Mouse (Mus musculus) adipose tissue, adult 10 weeks (tissue): ENCODE measurements around the gene Csf3. TPM values are rescaled to one million over a fixed set of nuclear protein-coding genes. Genes with fewer than 3 reads are reported as not detected.

Source experiments
- polyA plus RNA-seq: library from polyadenylated mRNA; stranded (reverse); fragments of 350-450 nt; fragmentation: Illumina TruSeq; extraction: RNeasy Lipid Tissue Mini Kit (QIAGEN cat#74804); gene quantifications from one replicate; pipeline ENCODE4 v1.2.3, GENCODE M21; 2014; ENCODE audit warnings: low read depth, low replicate concordance

Gene Csf3
- polyA plus RNA-seq, result 0.79 TPM

GRCm38 (mm10) chr11:98701213-98701670 lies at the start of gene Csf3:
Gene Csf3, plus strand, starts transcription at chr11:98701263.

GRCm38 (mm10) chr11:98664091-98664490 lies 37.0 kb upstream of the Csf3 start, which contains the start of gene Gsdma:
Gene Gsdma, plus strand, starts transcription at chr11:98664351.

GRCm38 (mm10) chr11:98681786-98682745 lies 19.0 kb upstream of the Csf3 start, which contains the start of gene Psmd3:
Gene Psmd3, plus strand, starts transcription at chr11:98682554.

GRCm38 (mm10) chr11:98729119-98729588 lies 28.1 kb downstream of the Csf3 start, which contains the start of gene Med24:
Gene Med24, minus strand, starts transcription at chr11:98729435.

GRCm38 (mm10) chr11:98740393-98741050 lies 39.5 kb downstream of the Csf3 start, which contains the start of gene Thra:
Gene Thra, plus strand, starts transcription at chr11:98740638.

Other genes with a start within 250 kb of the Csf3 start
- gene Ikzf3, start 155.2 kb upstream of the Csf3 start, polyA plus RNA-seq, result 1.2 TPM
- gene Zpbp2, start 150.2 kb upstream of the Csf3 start, polyA plus RNA-seq, result 6.9 TPM
- 125 TPM for gene Ormdl3, start 113.9 kb upstream of the Csf3 start, polyA plus RNA-seq
- not detected for gene Lrrc3c, start 103.0 kb upstream of the Csf3 start, polyA plus RNA-seq
- not detected for gene Gm12355, start 75.6 kb upstream of the Csf3 start, polyA plus RNA-seq
- not detected for gene Gsdma3, start 74.9 kb upstream of the Csf3 start, polyA plus RNA-seq
- gene Gsdma2, start 54.5 kb upstream of the Csf3 start, polyA plus RNA-seq, result not detected
- 0.31 TPM for gene Gsdma, start 36.9 kb upstream of the Csf3 start, polyA plus RNA-seq
- 87.4 TPM for gene Psmd3, start 18.7 kb upstream of the Csf3 start, polyA plus RNA-seq
- 44.4 TPM for gene Med24, start 28.2 kb downstream of the Csf3 start, polyA plus RNA-seq
- gene Thra, start 39.4 kb downstream of the Csf3 start, polyA plus RNA-seq, result 71.0 TPM
- 36.2 TPM for gene Nr1d1, start 74.1 kb downstream of the Csf3 start, polyA plus RNA-seq
- 61.1 TPM for gene Msl1, start 94.3 kb downstream of the Csf3 start, polyA plus RNA-seq
- 26.9 TPM for gene Casc3, start 103.6 kb downstream of the Csf3 start, polyA plus RNA-seq
- gene Rapgefl1, start 135.5 kb downstream of the Csf3 start, polyA plus RNA-seq, result 1.9 TPM
- gene Wipf2, start 162.4 kb downstream of the Csf3 start, polyA plus RNA-seq, result 8.2 TPM
- 1.4 TPM for gene Cdc6, start 206.5 kb downstream of the Csf3 start, polyA plus RNA-seq
- gene Rara, start 226.6 kb downstream of the Csf3 start, polyA plus RNA-seq, result 15.1 TPM